Mouse (Mus musculus): ENCODE results near the gene Ccs. TPM values are rescaled to one million over a fixed set of nuclear protein-coding genes. Genes with fewer than 3 reads are reported as not detected.
"Not testable (repeated sequence)": the region's sequence is repeated elsewhere in the genome, so short reads cannot be mapped to it uniquely, and the experiment has no call there.

Gene Ccs
- 42.5 and 42.8 TPM in 2 replicates for polyA plus RNA-seq (2012; ENCODE audit: insufficient read depth, insufficient read length, missing spikeins)

- TF ChIP-seq POLR2A (IDR thresholded peaks at IDR 0.05; ENCODE audit: borderline replicate concordance, low read depth, low read length) (no peak), CTCF (IDR thresholded peaks at IDR 0.05; ENCODE audit: low read depth, low read length) (no peak)
- Histone ChIP-seq H3K4me1 (ENCODE audit: control insufficient read depth, insufficient read depth, low read length) (peaks cover 15% of the 10 kb centered on the region), H3K4me3 (ENCODE audit: insufficient read depth, low read length) (peak within 1 kb of the TSS; percentile 67), H3K27ac (ENCODE audit: insufficient read depth, low read depth, low read length) (no peak within 1 kb of the TSS)
These were observed at the start of gene Ccs, which contains the start of gene Ccdc87 for GRCm38 (mm10) chr19:4839149-4839548. Ccs (minus strand) TSS chr19:4839332. Ccdc87 (plus strand) TSS chr19:4839366.

GRCm38 (mm10) chr19:4883961-4884360, 44.8 kb upstream of the Ccs start:
- Histone ChIP-seq H3K4me3 (ENCODE audit: insufficient read depth, low read length) (no peak overlapping the region), H3K4me1 (ENCODE audit: control insufficient read depth, insufficient read depth, low read length) (peaks cover 7% of the 10 kb centered on the region), H3K27ac (ENCODE audit: insufficient read depth, low read depth, low read length) (no peak overlapping the region)
- TF ChIP-seq CTCF (IDR thresholded peaks at IDR 0.05; ENCODE audit: low read depth, low read length) (no peak), POLR2A (IDR thresholded peaks at IDR 0.05; ENCODE audit: borderline replicate concordance, low read depth, low read length) (no peak)

- no peak for TF ChIP-seq POLR2A (IDR thresholded peaks at IDR 0.05; ENCODE audit: borderline replicate concordance, low read depth, low read length)
- TF ChIP-seq CTCF (IDR thresholded peaks at IDR 0.05; ENCODE audit: low read depth, low read length): no peak
- peaks cover 11% of the 10 kb centered on the region for H3K4me1 ChIP-seq (ENCODE audit: control insufficient read depth, insufficient read depth, low read length)
These were observed 40.2 kb upstream of the Ccs start for GRCm38 (mm10) chr19:4879324-4879703.

GRCm38 (mm10) chr19:4878405-4879323, 39.5 kb upstream of the Ccs start, which contains the start of gene Zdhhc24:
Zdhhc24 (plus strand) TSS chr19:4878668.
- H3K4me1 ChIP-seq (ENCODE audit: control insufficient read depth, insufficient read depth, low read length): peaks cover 11% of the 10 kb centered on the region
- peak within 1 kb of the TSS; percentile 89 for H3K4me3 ChIP-seq (ENCODE audit: insufficient read depth, low read length)
- H3K27ac ChIP-seq (ENCODE audit: insufficient read depth, low read depth, low read length): no peak within 1 kb of the TSS
- TF ChIP-seq CTCF (IDR thresholded peaks at IDR 0.05; ENCODE audit: low read depth, low read length): no peak
- no peak for TF ChIP-seq POLR2A (IDR thresholded peaks at IDR 0.05; ENCODE audit: borderline replicate concordance, low read depth, low read length)

More at GRCm38 (mm10) chr19:4879324-4879703, 40.2 kb upstream of the Ccs start:
- Histone ChIP-seq H3K4me3 (ENCODE audit: insufficient read depth, low read length) (peak overlapping the region; percentile 89), H3K27ac (ENCODE audit: insufficient read depth, low read depth, low read length) (no peak overlapping the region)

GRCm38 (mm10) chr19:4877785-4878184, 38.7 kb upstream of the Ccs start, which contains the start of gene Actn3:
Actn3 (minus strand) TSS chr19:4877909.
- Histone ChIP-seq H3K27ac (ENCODE audit: insufficient read depth, low read depth, low read length) (no peak within 1 kb of the TSS), H3K4me1 (ENCODE audit: control insufficient read depth, insufficient read depth, low read length) (peaks cover 11% of the 10 kb centered on the region)

GRCm38 (mm10) chr19:4876755-4877154, 37.6 kb upstream of the Ccs start:
- no peak overlapping the region for H3K4me3 ChIP-seq (ENCODE audit: insufficient read depth, low read length)
- TF ChIP-seq POLR2A (IDR thresholded peaks at IDR 0.05; ENCODE audit: borderline replicate concordance, low read depth, low read length) (no peak), CTCF (IDR thresholded peaks at IDR 0.05; ENCODE audit: low read depth, low read length) (no peak)
- no peak overlapping the region for H3K27ac ChIP-seq (ENCODE audit: insufficient read depth, low read depth, low read length)
- peaks cover 11% of the 10 kb centered on the region for H3K4me1 ChIP-seq (ENCODE audit: control insufficient read depth, insufficient read depth, low read length)

More at GRCm38 (mm10) chr19:4877785-4878184, 38.7 kb upstream of the Ccs start, which contains the start of gene Actn3:
- peak within 1 kb of the TSS; percentile 89 for H3K4me3 ChIP-seq (ENCODE audit: insufficient read depth, low read length)
- no peak for TF ChIP-seq CTCF (IDR thresholded peaks at IDR 0.05; ENCODE audit: low read depth, low read length)
- TF ChIP-seq POLR2A (IDR thresholded peaks at IDR 0.05; ENCODE audit: borderline replicate concordance, low read depth, low read length): no peak

GRCm38 (mm10) chr19:4876241-4876640, 37.1 kb upstream of the Ccs start:
- Histone ChIP-seq H3K4me1 (ENCODE audit: control insufficient read depth, insufficient read depth, low read length) (peaks cover 11% of the 10 kb centered on the region), H3K4me3 (ENCODE audit: insufficient read depth, low read length) (no peak overlapping the region), H3K27ac (ENCODE audit: insufficient read depth, low read depth, low read length) (no peak overlapping the region)
- TF ChIP-seq CTCF (IDR thresholded peaks at IDR 0.05; ENCODE audit: low read depth, low read length): no peak
- TF ChIP-seq POLR2A (IDR thresholded peaks at IDR 0.05; ENCODE audit: borderline replicate concordance, low read depth, low read length): no peak

- not testable (repeated sequence) for H3K27ac ChIP-seq (ENCODE audit: insufficient read depth, low read depth, low read length); H3K4me3 ChIP-seq (ENCODE audit: insufficient read depth, low read length); H3K4me1 ChIP-seq (ENCODE audit: control insufficient read depth, insufficient read depth, low read length)
These were observed 35.5 kb upstream of the Ccs start for GRCm38 (mm10) chr19:4874613-4875012.

GRCm38 (mm10) chr19:4865147-4865546, 26.0 kb upstream of the Ccs start:
- TF ChIP-seq CTCF (IDR thresholded peaks at IDR 0.05; ENCODE audit: low read depth, low read length) (no peak), POLR2A (IDR thresholded peaks at IDR 0.05; ENCODE audit: borderline replicate concordance, low read depth, low read length) (no peak)
- H3K4me3 ChIP-seq (ENCODE audit: insufficient read depth, low read length): peak overlapping the region; percentile 3; the same call in 1 of the 2 replicates

GRCm38 (mm10) chr19:4863048-4863447, 23.9 kb upstream of the Ccs start:
- Histone ChIP-seq H3K27ac (ENCODE audit: insufficient read depth, low read depth, low read length) (no peak overlapping the region), H3K4me3 (ENCODE audit: insufficient read depth, low read length) (no peak overlapping the region), H3K4me1 (ENCODE audit: control insufficient read depth, insufficient read depth, low read length) (peaks cover 5% of the 10 kb centered on the region; the same call in 1 of the 2 replicates)
- TF ChIP-seq CTCF (IDR thresholded peaks at IDR 0.05; ENCODE audit: low read depth, low read length) (no peak), POLR2A (IDR thresholded peaks at IDR 0.05; ENCODE audit: borderline replicate concordance, low read depth, low read length) (no peak)

More at GRCm38 (mm10) chr19:4865147-4865546, 26.0 kb upstream of the Ccs start:
- Histone ChIP-seq H3K4me1 (ENCODE audit: control insufficient read depth, insufficient read depth, low read length) (peaks cover 2% of the 10 kb centered on the region; the same call in 1 of the 2 replicates), H3K27ac (ENCODE audit: insufficient read depth, low read depth, low read length) (no peak overlapping the region)

Data from bone marrow macrophage, adult 2 months (primary cell).